Comparison of ENCODE assay signal across 10 mouse cellular contexts in genomic region chr4:148797475-148798324, GRCm38 (mm10). TPM values are rescaled to one million over a fixed set of nuclear protein-coding genes. Genes with fewer than 3 reads are reported as not detected.
DNase-seq lines count a peak whose midpoint lies in the region; ATAC-seq lines count a peak whose summit lies in the region.
"Had no signal": no experiment of that assay in that cellular context is flagged by ENCODE, and none has a peak within 500 bp of the region (broad histone marks: within the 10 kb centered on the region; RNA-seq: fewer than 3 reads in every experiment).

No protein-coding gene starts in this region.

- H3K9ac ChIP-seq in hindbrain, embryonic 13.5 days, result no peak overlapping the region
- H3K9ac ChIP-seq in lung, embryonic 16.5 days (ENCODE audit: low read length), result peak overlapping the region; percentile 27; the same call in 1 of the 2 replicates
- H3K9ac ChIP-seq in stomach, embryonic 16.5 days (ENCODE audit: low read length), result no peak overlapping the region
- no peak overlapping the region for H3K9ac ChIP-seq in hindbrain, embryonic 12.5 days

- peaks cover 17% of the 10 kb centered on the region for H3K4me1 ChIP-seq in hindbrain, embryonic 10.5 days (replicated peaks)
- peaks cover 19% of the 10 kb centered on the region for H3K4me1 ChIP-seq in hindbrain, embryonic 13.5 days (replicated peaks)
- H3K4me1 ChIP-seq in lung, embryonic 16.5 days (replicated peaks; ENCODE audit: control insufficient read depth, insufficient read depth, low read length), result peaks cover 4% of the 10 kb centered on the region; the same call in 1 of the 2 replicates
- 0 out of 2 replicates have a peak, but pooled peaks cover 5% of the 10 kb centered on the region for H3K4me1 ChIP-seq in stomach, embryonic 16.5 days (ENCODE audit: control insufficient read depth, insufficient read depth, low read length)
- H3K4me1 ChIP-seq in hindbrain, embryonic 12.5 days, result peaks cover 12% of the 10 kb centered on the region; the same call in 1 of the 2 replicates

- no peak for ATAC-seq in hindbrain, embryonic 13.5 days (ENCODE audit: low FRiP score)
- ATAC-seq in lung, embryonic 16.5 days (ENCODE audit: low read depth), result peak; percentile 94
- ATAC-seq in stomach, embryonic 16.5 days (ENCODE audit: insufficient read depth, low FRiP score), result peak; percentile 91
- no peak for ATAC-seq in hindbrain, embryonic 12.5 days (ENCODE audit: low FRiP score)
- ATAC-seq: forebrain, embryonic 14.5 days had no signal

- DNase-seq in hindbrain, embryonic 10.5 days (ENCODE audit: low spot score), result no peak
- DNase-seq in kidney, adult 9 months, result peak; percentile 37
- no peak for DNase-seq in right cerebral cortex, postnatal 25 days
- no peak for DNase-seq in cerebellum, adult 9-11 months

- H3K4me3 ChIP-seq in hindbrain, embryonic 10.5 days, result no peak overlapping the region
- H3K4me3 ChIP-seq in hindbrain, embryonic 13.5 days, result no peak overlapping the region
- no peak overlapping the region for H3K4me3 ChIP-seq in lung, embryonic 16.5 days (ENCODE audit: low read length)
- H3K4me3 ChIP-seq in stomach, embryonic 16.5 days (replicated peaks; ENCODE audit: low read length), result no peak overlapping the region
- H3K4me3 ChIP-seq in hindbrain, embryonic 12.5 days, result no peak overlapping the region

- no peaks in the 10 kb centered on the region for H3K9me3 ChIP-seq in hindbrain, embryonic 10.5 days
- H3K9me3 ChIP-seq in hindbrain, embryonic 13.5 days, result no peaks in the 10 kb centered on the region
- H3K9me3 ChIP-seq in lung, embryonic 16.5 days (ENCODE audit: control insufficient read depth, low read length), result no peaks in the 10 kb centered on the region
- no peaks in the 10 kb centered on the region for H3K9me3 ChIP-seq in stomach, embryonic 16.5 days (replicated peaks; ENCODE audit: control insufficient read depth, low read length)
- H3K9me3 ChIP-seq in hindbrain, embryonic 12.5 days (replicated peaks), result no peaks in the 10 kb centered on the region
- H3K9me3 ChIP-seq: G1E had no signal

- H3K27ac ChIP-seq in hindbrain, embryonic 10.5 days, result 0 out of 2 replicates have a peak overlapping the region, but pooled peaks have one; percentile 23
- H3K27ac ChIP-seq in hindbrain, embryonic 13.5 days, result no peak overlapping the region
- H3K27ac ChIP-seq in lung, embryonic 16.5 days (ENCODE audit: low read length), result peak overlapping the region; percentile 96
- H3K27ac ChIP-seq in stomach, embryonic 16.5 days (ENCODE audit: low read length), result peak overlapping the region; percentile 90
- no peak overlapping the region for H3K27ac ChIP-seq in hindbrain, embryonic 12.5 days

- H3K36me3 ChIP-seq in hindbrain, embryonic 10.5 days, result no peaks in the 10 kb centered on the region
- H3K36me3 ChIP-seq in hindbrain, embryonic 13.5 days, result no peaks in the 10 kb centered on the region
- H3K36me3 ChIP-seq in lung, embryonic 16.5 days (ENCODE audit: control insufficient read depth, insufficient read depth, low read length), result no peaks in the 10 kb centered on the region
- no peaks in the 10 kb centered on the region for H3K36me3 ChIP-seq in stomach, embryonic 16.5 days (ENCODE audit: control insufficient read depth, insufficient read depth, low read length)
- H3K36me3 ChIP-seq in hindbrain, embryonic 12.5 days, result no peaks in the 10 kb centered on the region
- H3K36me3 ChIP-seq: G1E had no signal

- no peak overlapping the region for H3K4me2 ChIP-seq in hindbrain, embryonic 13.5 days
- H3K4me2 ChIP-seq in lung, embryonic 16.5 days (ENCODE audit: low read depth, low read length), result peak overlapping the region; percentile 7; the same call in 1 of the 2 replicates
- H3K4me2 ChIP-seq in stomach, embryonic 16.5 days (ENCODE audit: low read depth, low read length), result no peak overlapping the region
- H3K4me2 ChIP-seq in hindbrain, embryonic 12.5 days (replicated peaks), result no peak overlapping the region

- peaks cover 94% of the 10 kb centered on the region for H3K27me3 ChIP-seq in hindbrain, embryonic 10.5 days (ENCODE audit: insufficient read depth, poor library complexity, severe bottlenecking)
- H3K27me3 ChIP-seq in hindbrain, embryonic 13.5 days, result peaks cover 61% of the 10 kb centered on the region
- no peaks in the 10 kb centered on the region for H3K27me3 ChIP-seq in lung, embryonic 16.5 days (ENCODE audit: control insufficient read depth, insufficient read depth, low read depth, low read length)
- H3K27me3 ChIP-seq in stomach, embryonic 16.5 days (ENCODE audit: control insufficient read depth, insufficient read depth, low read length), result no peaks in the 10 kb centered on the region; the same call in 1 of the 2 replicates
- H3K27me3 ChIP-seq in hindbrain, embryonic 12.5 days, result peaks cover 65% of the 10 kb centered on the region

- WGBS in hindbrain, embryonic 10.5 days, result 78% methylated on average over 12 of the region's 12 CpGs
- WGBS in hindbrain, embryonic 13.5 days, result 78% methylated on average over 12 of the region's 12 CpGs
- WGBS in lung, embryonic 16.5 days, result 52% methylated on average over 12 of the region's 12 CpGs
- 64% methylated on average over 12 of the region's 12 CpGs for WGBS in stomach, embryonic 16.5 days
- WGBS in hindbrain, embryonic 12.5 days, result 79% methylated on average over 12 of the region's 12 CpGs

RNA-seq across cellular contexts. Expression of gene Casz1, which starts 6.5 kb away (rescaled TPM):
- 13.8 and 14.4 TPM in 2 replicates for polyA plus RNA-seq in hindbrain, embryonic 10.5 days (2016; fragmentation: Nextera tagmentation; extraction: Ambion mirVana)
- 6.7 and 8.1 TPM in 2 replicates for polyA plus RNA-seq in hindbrain, embryonic 13.5 days (2015; fragmentation: Nextera tagmentation; extraction: Ambion mirVana)
- 7.3 and 7.4 TPM in 2 replicates for polyA plus RNA-seq in lung, embryonic 16.5 days (2015; fragmentation: Nextera tagmentation; extraction: Ambion mirVana)
- 9.9 and 10.5 TPM in 2 replicates for polyA plus RNA-seq in stomach, embryonic 16.5 days (2015; fragmentation: Nextera tagmentation; extraction: Ambion mirVana)
- 7.1 and 8.9 TPM in 2 replicates for polyA plus RNA-seq in hindbrain, embryonic 12.5 days (2016; fragmentation: Nextera tagmentation; extraction: Ambion mirVana)

Comparison
In these comparisons a context has a peak if more than half of its experiments do, and no peak if none do; other contexts are left out.
1. H3K27ac ChIP-seq: peak in hindbrain, embryonic 10.5 days (single experiment), lung, embryonic 16.5 days (single experiment) and stomach, embryonic 16.5 days (single experiment); none in hindbrain, embryonic 13.5 days (single experiment) and hindbrain, embryonic 12.5 days (single experiment).
2. ATAC-seq: peak in lung, embryonic 16.5 days (single experiment) and stomach, embryonic 16.5 days (single experiment); none in hindbrain, embryonic 13.5 days (single experiment) and hindbrain, embryonic 12.5 days (single experiment).